Mouse (Mus musculus): ENCODE data around the gene Il1a. TPM values are rescaled to one million over a fixed set of nuclear protein-coding genes. Genes with fewer than 3 reads are reported as not detected.

The Il1a gene
- polyA plus RNA-seq, 1 experiment from 2014 or later, result 1.3 TPM

DNA sequence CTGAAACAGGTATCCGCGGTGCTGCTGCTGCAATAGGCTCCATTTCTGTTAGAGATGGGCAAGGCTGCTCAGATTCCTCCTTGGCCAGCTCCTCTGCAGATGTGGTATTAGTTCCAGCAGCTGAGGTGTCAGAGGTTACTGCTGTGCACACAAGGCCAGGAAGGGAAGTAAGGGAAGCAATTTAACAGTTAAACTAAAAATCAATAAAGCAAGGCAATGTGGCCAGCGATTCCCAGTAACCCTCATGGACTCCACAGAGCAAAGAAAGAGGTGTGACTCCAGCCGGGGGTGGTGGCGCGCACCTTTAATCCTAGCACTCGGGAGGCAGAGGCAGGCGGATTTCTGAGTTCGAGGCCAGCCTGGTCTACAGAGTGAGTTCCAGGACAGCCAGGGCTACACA, 39.2 kb downstream of the Il1a start:
- Histone ChIP-seq H3K27me3 (replicated peaks; ENCODE audit: control insufficient read depth, insufficient read depth, low read length) (no peaks in the 10 kb centered on the region), H3K4me2 (ENCODE audit: low read depth, low read length) (no peak overlapping the region), H3K27ac (ENCODE audit: low read length) (no peak overlapping the region), H3K4me3 (ENCODE audit: low read length) (no peak overlapping the region), H3K9ac (ENCODE audit: low read depth, low read length) (no peak overlapping the region), H3K36me3 (ENCODE audit: control insufficient read depth, insufficient read depth, low read length) (peaks cover 17% of the 10 kb centered on the region), H3K9me3 (ENCODE audit: control insufficient read depth, low read length) (no peaks in the 10 kb centered on the region), H3K4me1 (ENCODE audit: control insufficient read depth, insufficient read depth, low read length) (no peaks in the 10 kb centered on the region)
- ATAC-seq, result no peak
- WGBS, result 78% methylated on average over 9 of the region's 9 CpGs

GRCm38 (mm10) chr2:129269986-129270385, 39.8 kb downstream of the Il1a start:
- 90% methylated on average over 5 of the region's 5 CpGs for WGBS
- no peak overlapping the region for H3K4me3 ChIP-seq (ENCODE audit: low read length)
- H3K4me1 ChIP-seq (ENCODE audit: control insufficient read depth, insufficient read depth, low read length), result no peaks in the 10 kb centered on the region
- H3K27ac ChIP-seq (ENCODE audit: low read length), result no peak overlapping the region
- no peak for ATAC-seq
- no peaks in the 10 kb centered on the region for H3K9me3 ChIP-seq (ENCODE audit: control insufficient read depth, low read length)
- no peak overlapping the region for H3K9ac ChIP-seq (ENCODE audit: low read depth, low read length)
- peaks cover 17% of the 10 kb centered on the region for H3K36me3 ChIP-seq (ENCODE audit: control insufficient read depth, insufficient read depth, low read length)
- no peaks in the 10 kb centered on the region for H3K27me3 ChIP-seq (replicated peaks; ENCODE audit: control insufficient read depth, insufficient read depth, low read length)
- H3K4me2 ChIP-seq (ENCODE audit: low read depth, low read length), result no peak overlapping the region

GRCm38 (mm10) chr2:129269161-129269643, 40.6 kb downstream of the Il1a start:
- no peak for ATAC-seq
- Histone ChIP-seq H3K9ac (ENCODE audit: low read depth, low read length) (no peak overlapping the region), H3K36me3 (ENCODE audit: control insufficient read depth, insufficient read depth, low read length) (peaks cover 13% of the 10 kb centered on the region), H3K27me3 (replicated peaks; ENCODE audit: control insufficient read depth, insufficient read depth, low read length) (no peaks in the 10 kb centered on the region), H3K4me1 (ENCODE audit: control insufficient read depth, insufficient read depth, low read length) (no peaks in the 10 kb centered on the region), H3K27ac (ENCODE audit: low read length) (no peak overlapping the region), H3K4me3 (ENCODE audit: low read length) (no peak overlapping the region), H3K4me2 (ENCODE audit: low read depth, low read length) (no peak overlapping the region), H3K9me3 (ENCODE audit: control insufficient read depth, low read length) (no peaks in the 10 kb centered on the region)
- WGBS, result 94% methylated on average over 12 of the region's 12 CpGs

DNA sequence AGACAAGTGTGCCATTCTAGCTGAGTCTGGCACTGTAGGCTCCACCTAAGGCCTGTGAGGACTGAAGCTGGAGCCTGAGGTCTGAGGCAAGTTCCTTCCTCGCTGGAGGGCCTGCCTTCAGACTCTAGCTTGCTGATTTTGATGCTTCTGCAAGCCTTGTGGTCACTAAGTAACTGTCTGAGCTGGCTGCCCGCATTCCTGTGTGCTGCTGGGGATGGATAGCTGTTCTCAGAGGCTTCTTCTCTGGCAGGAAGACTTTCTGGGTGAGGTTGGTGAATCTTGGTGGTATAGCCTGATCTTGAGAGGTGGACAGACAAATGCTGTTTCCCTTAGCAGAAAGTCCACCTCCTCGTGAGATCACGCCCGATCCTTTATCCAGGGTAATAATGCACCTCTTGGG, 42.0 kb downstream of the Il1a start:
- Histone ChIP-seq H3K9ac (ENCODE audit: low read depth, low read length) (no peak overlapping the region), H3K36me3 (ENCODE audit: control insufficient read depth, insufficient read depth, low read length) (peaks cover 9% of the 10 kb centered on the region), H3K27ac (ENCODE audit: low read length) (no peak overlapping the region), H3K27me3 (replicated peaks; ENCODE audit: control insufficient read depth, insufficient read depth, low read length) (no peaks in the 10 kb centered on the region), H3K4me2 (ENCODE audit: low read depth, low read length) (no peak overlapping the region), H3K9me3 (ENCODE audit: control insufficient read depth, low read length) (no peaks in the 10 kb centered on the region), H3K4me1 (ENCODE audit: control insufficient read depth, insufficient read depth, low read length) (no peaks in the 10 kb centered on the region), H3K4me3 (ENCODE audit: low read length) (no peak overlapping the region)
- no peak for ATAC-seq
- 92% methylated on average over 5 of the region's 5 CpGs for WGBS

- no peak for ATAC-seq
- Histone ChIP-seq H3K4me3 (ENCODE audit: low read length) (no peak overlapping the region), H3K4me2 (ENCODE audit: low read depth, low read length) (no peak overlapping the region), H3K9me3 (ENCODE audit: control insufficient read depth, low read length) (no peaks in the 10 kb centered on the region), H3K9ac (ENCODE audit: low read depth, low read length) (no peak overlapping the region), H3K4me1 (ENCODE audit: control insufficient read depth, insufficient read depth, low read length) (no peaks in the 10 kb centered on the region), H3K27me3 (replicated peaks; ENCODE audit: control insufficient read depth, insufficient read depth, low read length) (no peaks in the 10 kb centered on the region), H3K27ac (ENCODE audit: low read length) (no peak overlapping the region), H3K36me3 (ENCODE audit: control insufficient read depth, insufficient read depth, low read length) (peaks cover 5% of the 10 kb centered on the region)
- 91% methylated on average over 7 of the region's 7 CpGs for WGBS
Observed at GRCm38 (mm10) chr2:129265316-129265715, 44.5 kb downstream of the Il1a start.

DNA sequence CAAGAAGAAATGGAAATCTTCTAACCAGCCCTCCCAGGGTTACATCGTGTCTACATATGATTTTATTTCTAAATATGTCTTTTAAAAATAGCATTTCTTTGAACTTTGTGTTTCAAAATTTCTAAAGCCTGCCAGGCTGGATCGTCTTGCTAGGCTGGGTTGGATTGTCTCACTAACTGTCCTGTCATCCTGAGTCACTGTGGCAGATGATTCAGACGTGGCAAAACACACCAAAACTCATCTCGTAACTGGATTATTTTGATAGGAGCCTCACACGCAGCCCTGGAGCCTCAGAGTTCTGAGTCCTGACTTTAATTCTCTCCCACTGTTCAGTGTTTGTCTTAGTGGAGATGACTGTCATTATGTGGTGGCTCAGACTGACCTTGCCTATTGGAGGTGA, 46.7 kb downstream of the Il1a start:
- no peak overlapping the region for H3K27ac ChIP-seq (ENCODE audit: low read length)
- 68% methylated on average over 5 of the region's 5 CpGs for WGBS
- H3K27me3 ChIP-seq (replicated peaks; ENCODE audit: control insufficient read depth, insufficient read depth, low read length), result no peaks in the 10 kb centered on the region
- no peak for ATAC-seq
- H3K36me3 ChIP-seq (ENCODE audit: control insufficient read depth, insufficient read depth, low read length), result peaks cover 5% of the 10 kb centered on the region; the same call in 1 of the 2 replicates
- peaks cover 4% of the 10 kb centered on the region for H3K4me1 ChIP-seq (ENCODE audit: control insufficient read depth, insufficient read depth, low read length)
- H3K4me2 ChIP-seq (ENCODE audit: low read depth, low read length), result no peak overlapping the region
- H3K9me3 ChIP-seq (ENCODE audit: control insufficient read depth, low read length), result no peaks in the 10 kb centered on the region
- no peak overlapping the region for H3K9ac ChIP-seq (ENCODE audit: low read depth, low read length)
- H3K4me3 ChIP-seq (ENCODE audit: low read length), result no peak overlapping the region

- no peak overlapping the region for H3K9ac ChIP-seq (ENCODE audit: low read depth, low read length)
- WGBS, result 50% methylated on average over 6 of the region's 6 CpGs
- H3K27ac ChIP-seq (ENCODE audit: low read length), result no peak overlapping the region
- peaks cover 4% of the 10 kb centered on the region for H3K4me1 ChIP-seq (ENCODE audit: control insufficient read depth, insufficient read depth, low read length)
- H3K27me3 ChIP-seq (replicated peaks; ENCODE audit: control insufficient read depth, insufficient read depth, low read length), result no peaks in the 10 kb centered on the region
- ATAC-seq, result no peak
- no peaks in the 10 kb centered on the region for H3K36me3 ChIP-seq (ENCODE audit: control insufficient read depth, insufficient read depth, low read length)
- H3K9me3 ChIP-seq (ENCODE audit: control insufficient read depth, low read length), result no peaks in the 10 kb centered on the region
- no peak overlapping the region for H3K4me3 ChIP-seq (ENCODE audit: low read length)
- H3K4me2 ChIP-seq (ENCODE audit: low read depth, low read length), result no peak overlapping the region
Observed at GRCm38 (mm10) chr2:129261151-129261794, 48.5 kb downstream of the Il1a start.

GRCm38 (mm10) chr2:129260646-129261045, 49.1 kb downstream of the Il1a start:
- Histone ChIP-seq H3K4me2 (ENCODE audit: low read depth, low read length) (no peak overlapping the region), H3K4me3 (ENCODE audit: low read length) (no peak overlapping the region), H3K27ac (ENCODE audit: low read length) (no peak overlapping the region), H3K36me3 (ENCODE audit: control insufficient read depth, insufficient read depth, low read length) (no peaks in the 10 kb centered on the region), H3K27me3 (replicated peaks; ENCODE audit: control insufficient read depth, insufficient read depth, low read length) (no peaks in the 10 kb centered on the region), H3K4me1 (ENCODE audit: control insufficient read depth, insufficient read depth, low read length) (peaks cover 4% of the 10 kb centered on the region), H3K9me3 (ENCODE audit: control insufficient read depth, low read length) (no peaks in the 10 kb centered on the region), H3K9ac (ENCODE audit: low read depth, low read length) (no peak overlapping the region)
- WGBS, result 68% methylated on average over 3 of the region's 3 CpGs
- no peak for ATAC-seq

DNA sequence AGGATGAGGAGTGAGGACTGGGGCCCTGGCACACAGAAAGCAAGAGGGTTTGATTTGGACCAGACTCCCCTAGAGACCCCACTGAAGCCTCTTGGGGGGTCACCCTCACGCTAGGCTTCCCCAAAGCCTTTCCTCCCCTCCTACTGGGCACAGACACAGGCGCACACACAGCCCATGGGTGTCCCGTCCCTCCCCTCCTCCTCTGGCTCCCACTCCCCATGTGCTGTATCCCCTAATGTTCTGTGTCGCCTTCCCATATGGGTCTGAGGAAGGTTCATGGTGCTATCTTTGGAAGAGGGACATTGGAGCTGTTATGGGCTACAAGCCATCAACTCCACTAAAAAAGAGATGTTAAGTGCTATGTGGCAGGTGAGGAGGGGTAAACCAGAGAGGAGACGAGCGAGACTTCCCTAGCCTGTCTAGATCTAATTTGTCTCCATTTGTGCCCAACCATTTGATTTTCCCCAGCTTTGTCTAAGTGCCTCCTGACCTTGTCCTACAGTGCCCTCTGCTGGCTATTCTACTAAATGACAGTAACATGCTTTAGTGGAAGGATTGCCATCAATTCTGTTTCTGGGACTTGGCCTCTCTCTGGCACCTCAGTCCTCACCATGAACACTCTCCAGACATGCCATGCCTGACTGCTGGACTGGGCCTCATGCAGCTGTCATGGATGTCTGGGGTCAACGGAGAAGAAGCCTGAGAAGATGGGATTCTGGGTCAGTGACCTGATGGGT, 51.1 kb downstream of the Il1a start:
- H3K9me3 ChIP-seq (ENCODE audit: control insufficient read depth, low read length), result no peaks in the 10 kb centered on the region
- peak overlapping the region; percentile 34; the same call in 1 of the 2 replicates for H3K9ac ChIP-seq (ENCODE audit: low read depth, low read length)
- peak overlapping the region; percentile 48; the same call in 1 of the 2 replicates for H3K27ac ChIP-seq (ENCODE audit: low read length)
- peak; percentile 25 for ATAC-seq
- no peaks in the 10 kb centered on the region for H3K36me3 ChIP-seq (ENCODE audit: control insufficient read depth, insufficient read depth, low read length)
- H3K4me3 ChIP-seq (ENCODE audit: low read length), result no peak overlapping the region
- H3K4me2 ChIP-seq (ENCODE audit: low read depth, low read length), result no peak overlapping the region
- no peaks in the 10 kb centered on the region for H3K27me3 ChIP-seq (replicated peaks; ENCODE audit: control insufficient read depth, insufficient read depth, low read length)
- H3K4me1 ChIP-seq (ENCODE audit: control insufficient read depth, insufficient read depth, low read length), result peaks cover 5% of the 10 kb centered on the region
- WGBS, result 29% methylated on average over 7 of the region's 7 CpGs

All from intestine, embryonic 16.5 days (tissue).